Mouse (Mus musculus): ENCODE measurements around the gene Gast. TPM values are rescaled to one million over a fixed set of nuclear protein-coding genes. Genes with fewer than 3 reads are reported as not detected.

Gast gene
- polyA plus RNA-seq (2014; fragmentation: Illumina TruSeq; extraction: RNeasy Lipid Tissue Mini Kit (QIAGEN cat#74804); ENCODE audit: low read depth, low replicate concordance), result not detected

DNA sequence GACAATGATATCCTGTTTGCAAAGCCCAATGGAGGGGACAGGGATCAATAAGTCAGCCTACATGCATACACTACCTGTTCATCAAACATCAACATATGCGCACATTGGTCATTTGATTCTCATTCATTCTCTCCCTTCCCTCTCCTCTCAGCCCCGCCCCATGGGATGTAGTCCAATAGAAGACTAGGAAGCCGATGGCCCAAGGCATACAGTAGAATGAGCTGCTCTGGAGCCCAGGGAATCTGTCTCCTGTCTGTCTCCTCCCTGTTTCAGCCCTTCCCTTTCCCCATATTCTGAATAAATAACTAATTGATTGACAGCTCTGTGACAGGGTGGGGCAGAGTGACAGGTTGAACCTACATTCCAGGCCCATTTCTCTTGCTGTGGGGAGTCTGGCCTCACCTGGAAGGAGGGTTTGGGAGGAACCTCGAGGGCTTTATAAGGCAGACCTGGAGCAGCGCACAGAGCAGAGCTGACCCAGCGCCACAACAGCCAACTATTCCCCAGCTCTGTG, at the start of gene Gast:
Gene Gast (plus strand): TSS at position 464 of the 514 bp plus-strand sequence.

DNA sequence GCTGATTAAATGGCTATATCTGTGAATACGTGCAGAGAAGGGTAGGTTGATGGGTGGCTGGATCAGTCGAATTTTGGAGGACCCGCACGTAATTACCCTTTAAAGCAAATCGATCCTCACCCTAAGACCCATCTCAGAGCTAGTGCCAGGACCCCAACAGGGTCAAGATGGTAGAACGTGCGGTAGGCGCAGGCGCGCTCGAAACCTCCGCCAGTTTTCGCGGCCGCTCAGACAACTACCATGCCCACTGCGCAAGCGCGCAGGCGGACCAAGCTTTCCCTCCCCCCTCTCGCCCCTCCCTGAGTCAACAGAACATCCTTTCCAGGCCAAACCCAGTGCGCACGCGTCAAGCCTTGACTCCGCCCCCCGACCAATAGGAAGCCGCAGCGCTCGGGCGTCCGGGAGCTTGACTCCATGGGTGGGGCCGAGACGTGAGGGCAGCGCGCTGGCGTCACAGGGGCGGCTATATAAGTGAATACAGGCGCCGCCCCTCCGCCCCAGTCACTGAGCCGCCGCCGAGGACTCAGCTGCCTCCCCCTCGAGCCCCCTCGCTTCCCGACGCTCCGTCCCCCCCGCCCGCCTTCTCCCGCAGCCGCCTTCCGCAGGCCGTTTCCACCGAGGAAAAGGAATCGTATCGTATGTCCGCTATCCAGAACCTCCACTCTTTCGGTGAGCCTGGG, 14.6 kb upstream of the Gast start, which contains the start of gene Eif1:
Gene Eif1 (plus strand): TSS at position 394 of the 680 bp plus-strand sequence.

DNA sequence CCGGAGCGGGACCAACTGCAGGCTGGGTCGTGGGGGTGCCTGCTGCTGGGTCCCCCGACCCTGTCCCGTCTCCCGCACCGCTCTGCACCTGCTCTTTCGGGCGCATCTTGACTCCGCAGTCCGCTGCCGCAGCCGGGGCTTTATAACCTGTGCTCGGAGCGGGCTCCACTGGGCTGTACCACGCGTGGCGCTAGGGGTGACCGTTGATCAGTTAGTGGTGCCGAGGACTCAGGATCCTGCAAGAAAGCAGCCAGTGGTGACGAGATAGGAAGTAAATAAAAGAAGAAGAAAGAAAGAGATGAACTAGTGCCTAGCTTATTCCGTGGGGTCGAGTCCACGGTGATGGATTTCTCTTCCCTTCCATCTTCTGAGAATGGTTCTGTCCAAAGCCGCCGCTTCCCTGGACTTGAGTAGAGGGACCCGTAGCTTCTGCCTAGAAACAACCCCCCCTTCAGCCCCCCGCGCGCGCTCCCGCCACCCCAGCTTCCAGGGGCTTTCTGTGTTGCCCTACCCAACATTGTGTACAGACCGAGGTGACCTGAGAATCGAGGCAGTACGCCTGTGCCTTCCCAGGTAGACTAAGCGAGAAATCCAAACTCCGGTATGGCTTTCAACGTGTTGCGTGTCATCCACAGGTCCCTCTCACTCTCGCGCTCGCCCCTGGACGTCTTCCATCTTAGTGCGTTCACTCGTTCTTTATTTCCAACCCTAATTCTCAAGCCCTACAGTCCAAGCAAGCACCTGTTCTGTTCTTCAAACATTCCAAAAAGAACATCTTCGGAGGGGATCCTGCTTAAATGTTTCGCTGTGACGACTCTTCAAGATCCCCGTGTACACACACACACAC, 22.0 kb downstream of the Gast start, which contains the start of gene Hap1:
Gene Hap1 (minus strand): TSS at position 157 of the 847 bp plus-strand sequence.

Other genes with a start within 250 kb of the Gast start
- not detected for gene Krt32, start 246.2 kb upstream of the Gast start, polyA plus RNA-seq (2014; fragmentation: Illumina TruSeq; extraction: RNeasy Lipid Tissue Mini Kit (QIAGEN cat#74804); ENCODE audit: low read depth, low replicate concordance)
- not detected for gene Krt35, start 238.2 kb upstream of the Gast start, polyA plus RNA-seq (2014; fragmentation: Illumina TruSeq; extraction: RNeasy Lipid Tissue Mini Kit (QIAGEN cat#74804); ENCODE audit: low read depth, low replicate concordance)
- gene Krt36, start 228.8 kb upstream of the Gast start, polyA plus RNA-seq (2014; fragmentation: Illumina TruSeq; extraction: RNeasy Lipid Tissue Mini Kit (QIAGEN cat#74804); ENCODE audit: low read depth, low replicate concordance), result not detected
- not detected for gene Krt13, start 212.8 kb upstream of the Gast start, polyA plus RNA-seq (2014; fragmentation: Illumina TruSeq; extraction: RNeasy Lipid Tissue Mini Kit (QIAGEN cat#74804); ENCODE audit: low read depth, low replicate concordance)
- gene Krt15, start 198.5 kb upstream of the Gast start, polyA plus RNA-seq (2014; fragmentation: Illumina TruSeq; extraction: RNeasy Lipid Tissue Mini Kit (QIAGEN cat#74804); ENCODE audit: low read depth, low replicate concordance), result not detected
- gene Krt19, start 185.7 kb upstream of the Gast start, polyA plus RNA-seq (2014; fragmentation: Illumina TruSeq; extraction: RNeasy Lipid Tissue Mini Kit (QIAGEN cat#74804); ENCODE audit: low read depth, low replicate concordance), result 7.3 TPM
- not detected for gene Krt9, start 141.2 kb upstream of the Gast start, polyA plus RNA-seq (2014; fragmentation: Illumina TruSeq; extraction: RNeasy Lipid Tissue Mini Kit (QIAGEN cat#74804); ENCODE audit: low read depth, low replicate concordance)
- not detected for gene Krt14, start 126.9 kb upstream of the Gast start, polyA plus RNA-seq (2014; fragmentation: Illumina TruSeq; extraction: RNeasy Lipid Tissue Mini Kit (QIAGEN cat#74804); ENCODE audit: low read depth, low replicate concordance)
- not detected for gene Krt16, start 85.5 kb upstream of the Gast start, polyA plus RNA-seq (2014; fragmentation: Illumina TruSeq; extraction: RNeasy Lipid Tissue Mini Kit (QIAGEN cat#74804); ENCODE audit: low read depth, low replicate concordance)
- not detected for gene Krt17, start 73.4 kb upstream of the Gast start, polyA plus RNA-seq (2014; fragmentation: Illumina TruSeq; extraction: RNeasy Lipid Tissue Mini Kit (QIAGEN cat#74804); ENCODE audit: low read depth, low replicate concordance)
- gene Krt42, start 64.5 kb upstream of the Gast start, polyA plus RNA-seq (2014; fragmentation: Illumina TruSeq; extraction: RNeasy Lipid Tissue Mini Kit (QIAGEN cat#74804); ENCODE audit: low read depth, low replicate concordance), result not detected
- gene Eif1, start 14.5 kb upstream of the Gast start, polyA plus RNA-seq (2014; fragmentation: Illumina TruSeq; extraction: RNeasy Lipid Tissue Mini Kit (QIAGEN cat#74804); ENCODE audit: low read depth, low replicate concordance), result 1,167 TPM
- gene Hap1, start 21.7 kb downstream of the Gast start, polyA plus RNA-seq (2014; fragmentation: Illumina TruSeq; extraction: RNeasy Lipid Tissue Mini Kit (QIAGEN cat#74804); ENCODE audit: low read depth, low replicate concordance), result 1.4 TPM
- gene Jup, start 63.4 kb downstream of the Gast start, polyA plus RNA-seq (2014; fragmentation: Illumina TruSeq; extraction: RNeasy Lipid Tissue Mini Kit (QIAGEN cat#74804); ENCODE audit: low read depth, low replicate concordance), result 166 TPM
- gene P3h4, start 80.4 kb downstream of the Gast start, polyA plus RNA-seq (2014; fragmentation: Illumina TruSeq; extraction: RNeasy Lipid Tissue Mini Kit (QIAGEN cat#74804); ENCODE audit: low read depth, low replicate concordance), result 34.0 TPM
- gene Fkbp10, start 81.3 kb downstream of the Gast start, polyA plus RNA-seq (2014; fragmentation: Illumina TruSeq; extraction: RNeasy Lipid Tissue Mini Kit (QIAGEN cat#74804); ENCODE audit: low read depth, low replicate concordance), result 24.7 TPM
- gene Nt5c3b, start 107.4 kb downstream of the Gast start, polyA plus RNA-seq (2014; fragmentation: Illumina TruSeq; extraction: RNeasy Lipid Tissue Mini Kit (QIAGEN cat#74804); ENCODE audit: low read depth, low replicate concordance), result 42.9 TPM
- 0.45 TPM for gene Klhl10, start 107.5 kb downstream of the Gast start, polyA plus RNA-seq (2014; fragmentation: Illumina TruSeq; extraction: RNeasy Lipid Tissue Mini Kit (QIAGEN cat#74804); ENCODE audit: low read depth, low replicate concordance)
- gene Klhl11, start 138.3 kb downstream of the Gast start, polyA plus RNA-seq (2014; fragmentation: Illumina TruSeq; extraction: RNeasy Lipid Tissue Mini Kit (QIAGEN cat#74804); ENCODE audit: low read depth, low replicate concordance), result 4.8 TPM
- gene Acly, start 193.6 kb downstream of the Gast start, polyA plus RNA-seq (2014; fragmentation: Illumina TruSeq; extraction: RNeasy Lipid Tissue Mini Kit (QIAGEN cat#74804); ENCODE audit: low read depth, low replicate concordance), result 31.9 TPM
- 0.29 TPM for gene Ttc25, start 211.2 kb downstream of the Gast start, polyA plus RNA-seq (2014; fragmentation: Illumina TruSeq; extraction: RNeasy Lipid Tissue Mini Kit (QIAGEN cat#74804); ENCODE audit: low read depth, low replicate concordance)
- gene Cnp, start 240.5 kb downstream of the Gast start, polyA plus RNA-seq (2014; fragmentation: Illumina TruSeq; extraction: RNeasy Lipid Tissue Mini Kit (QIAGEN cat#74804); ENCODE audit: low read depth, low replicate concordance), result 9.0 TPM

Data from heart, adult 10 weeks (tissue).